Mouse (Mus musculus): ENCODE results near the gene Sprn.
"Not testable (repeated sequence)": the region's sequence is repeated elsewhere in the genome, so short reads cannot be mapped to it uniquely, and the experiment has no call there.

Sprn gene

GRCm38 (mm10) chr7:140144550-140144949 lies 10.1 kb downstream of the Sprn start:
- no peak for DNase-seq (ENCODE audit: low spot score)

GRCm38 (mm10) chr7:140141350-140141749 lies 13.3 kb downstream of the Sprn start:
- DNase-seq (ENCODE audit: low spot score) = no peak

GRCm38 (mm10) chr7:140138021-140138310 lies 16.7 kb downstream of the Sprn start:
- no peak for DNase-seq (ENCODE audit: low spot score)

GRCm38 (mm10) chr7:140137135-140138020 lies 17.3 kb downstream of the Sprn start, which contains the start of gene Mtg1:
Gene Mtg1, plus strand, starts transcription at chr7:140137564.
- DNase-seq (ENCODE audit: low spot score) = peak; percentile 97

GRCm38 (mm10) chr7:140135106-140135770 lies 19.4 kb downstream of the Sprn start:
- DNase-seq (ENCODE audit: low spot score) = no peak

GRCm38 (mm10) chr7:140134033-140134432 lies 20.6 kb downstream of the Sprn start:
- DNase-seq (ENCODE audit: low spot score) = not testable (repeated sequence)

GRCm38 (mm10) chr7:140132184-140132583 lies 22.5 kb downstream of the Sprn start:
- DNase-seq (ENCODE audit: low spot score) = not testable (repeated sequence)

- DNase-seq (ENCODE audit: low spot score) = no peak
These were observed 26.8 kb downstream of the Sprn start for GRCm38 (mm10) chr7:140127911-140128310.

- no peak for DNase-seq (ENCODE audit: low spot score)
These were observed 27.7 kb downstream of the Sprn start for GRCm38 (mm10) chr7:140126934-140127333.

GRCm38 (mm10) chr7:140126022-140126350 lies 28.7 kb downstream of the Sprn start:
- DNase-seq (ENCODE audit: low spot score) = no peak

- DNase-seq (ENCODE audit: low spot score) = peak; percentile 75
These were observed 29.2 kb downstream of the Sprn start for GRCm38 (mm10) chr7:140125278-140126021.

- DNase-seq (ENCODE audit: low spot score) = no peak
These were observed 30.3 kb downstream of the Sprn start for GRCm38 (mm10) chr7:140124382-140124781.

GRCm38 (mm10) chr7:140122765-140123164 lies 31.9 kb downstream of the Sprn start:
- DNase-seq (ENCODE audit: low spot score) = no peak

- DNase-seq (ENCODE audit: low spot score) = no peak
These were observed 33.3 kb downstream of the Sprn start for GRCm38 (mm10) chr7:140121338-140121910.

- no peak for DNase-seq (ENCODE audit: low spot score)
These were observed 34.2 kb downstream of the Sprn start for GRCm38 (mm10) chr7:140120484-140120883.

GRCm38 (mm10) chr7:140116329-140117054 lies 38.2 kb downstream of the Sprn start, which contains the start of gene Echs1:
Gene Echs1, minus strand, starts transcription at chr7:140116476.
- peak; percentile 77 for DNase-seq (ENCODE audit: low spot score)

GRCm38 (mm10) chr7:140115583-140116328 lies 38.9 kb downstream of the Sprn start, which contains the start of gene Paox:
Gene Paox, plus strand, starts transcription at chr7:140115799.
- DNase-seq (ENCODE audit: low spot score) = no peak

- no peak for DNase-seq (ENCODE audit: low spot score)
These were observed 42.7 kb downstream of the Sprn start for GRCm38 (mm10) chr7:140111943-140112342.

- no peak for DNase-seq (ENCODE audit: low spot score)
These were observed 50.7 kb downstream of the Sprn start for GRCm38 (mm10) chr7:140104009-140104408.

- DNase-seq (ENCODE audit: low spot score) = peak; percentile 81
These were observed 52.5 kb downstream of the Sprn start, which contains the start of gene Fuom for GRCm38 (mm10) chr7:140101993-140102860. Gene Fuom, minus strand, starts transcription at chr7:140102441.
